Comparison of ENCODE assay signal across 9 mouse cellular contexts in genomic region chr5:131650381-131650891, GRCm38 (mm10).
DNase-seq lines count a peak whose midpoint lies in the region; ATAC-seq lines count a peak whose summit lies in the region.
"Had no signal": no experiment of that assay in that cellular context is flagged by ENCODE, and none has a peak within 500 bp of the region (broad histone marks: within the 10 kb centered on the region; RNA-seq: fewer than 3 reads in every experiment).

No protein-coding gene starts in this region.

- peaks cover 34% of the 10 kb centered on the region for H3K4me1 ChIP-seq in neural tube, embryonic 15.5 days
- H3K4me1 ChIP-seq in kidney, embryonic 15.5 days = peaks cover 49% of the 10 kb centered on the region
- peaks cover 60% of the 10 kb centered on the region for H3K4me1 ChIP-seq in neural tube, embryonic 13.5 days (replicated peaks)

- H3K36me3 ChIP-seq in neural tube, embryonic 15.5 days = no peaks in the 10 kb centered on the region
- H3K36me3 ChIP-seq in kidney, embryonic 15.5 days = no peaks in the 10 kb centered on the region
- H3K36me3 ChIP-seq in neural tube, embryonic 13.5 days = no peaks in the 10 kb centered on the region
- H3K36me3 ChIP-seq: embryonic facial prominence, embryonic 12.5 days had no signal

- H3K27me3 ChIP-seq in neural tube, embryonic 15.5 days (replicated peaks) = no peaks in the 10 kb centered on the region; the same call in 1 of the 2 replicates
- H3K27me3 ChIP-seq in kidney, embryonic 15.5 days = no peaks in the 10 kb centered on the region
- H3K27me3 ChIP-seq in neural tube, embryonic 13.5 days = peaks cover 6% of the 10 kb centered on the region; the same call in 1 of the 2 replicates

- WGBS in neural tube, embryonic 15.5 days = 23% methylated on average over 11 of the region's 11 CpGs
- 17% methylated on average over 11 of the region's 11 CpGs for WGBS in kidney, embryonic 15.5 days
- 23% methylated on average over 11 of the region's 11 CpGs for WGBS in neural tube, embryonic 13.5 days

- no peak overlapping the region; the same call in 1 of the 2 replicates for H3K27ac ChIP-seq in neural tube, embryonic 15.5 days (replicated peaks)
- H3K27ac ChIP-seq in kidney, embryonic 15.5 days = 0 out of 2 replicates have a peak overlapping the region, but pooled peaks have one; percentile 39
- H3K27ac ChIP-seq in neural tube, embryonic 13.5 days (replicated peaks) = peak overlapping the region; percentile 34
- H3K27ac ChIP-seq: embryonic facial prominence, embryonic 12.5 days had no signal

- H3K9ac ChIP-seq in neural tube, embryonic 15.5 days (replicated peaks) = no peak overlapping the region
- H3K9ac ChIP-seq in kidney, embryonic 15.5 days = no peak overlapping the region
- H3K9ac ChIP-seq in neural tube, embryonic 13.5 days = no peak overlapping the region
- H3K9ac ChIP-seq: embryonic facial prominence, embryonic 12.5 days had no signal

- peak; percentile 42 for DNase-seq in neural tube, embryonic 10.5 days (ENCODE audit: extremely low spot score, low spot score)
- DNase-seq in embryo, embryonic 10.5 days (ENCODE audit: low spot score) = peak; percentile 56
- no peak for DNase-seq in right cerebral cortex, postnatal 36 days (ENCODE audit: low spot score in 2 of 2)
- DNase-seq in gastrocnemius, adult 18-20 months (ENCODE audit: low spot score) = no peak
- no peak for DNase-seq in spleen, postnatal 10 days (ENCODE audit: low spot score in 2 of 2)

- no peak overlapping the region for H3K4me2 ChIP-seq in neural tube, embryonic 15.5 days
- H3K4me2 ChIP-seq in kidney, embryonic 15.5 days = no peak overlapping the region
- no peak overlapping the region for H3K4me2 ChIP-seq in neural tube, embryonic 13.5 days
- H3K4me2 ChIP-seq: embryonic facial prominence, embryonic 12.5 days had no signal

- no peak overlapping the region for H3K4me3 ChIP-seq in neural tube, embryonic 15.5 days (replicated peaks)
- H3K4me3 ChIP-seq in kidney, embryonic 15.5 days (replicated peaks) = no peak overlapping the region
- no peak overlapping the region for H3K4me3 ChIP-seq in neural tube, embryonic 13.5 days
- H3K4me3 ChIP-seq: embryonic facial prominence, embryonic 12.5 days had no signal

- no peaks in the 10 kb centered on the region for H3K9me3 ChIP-seq in neural tube, embryonic 15.5 days (replicated peaks)
- no peaks in the 10 kb centered on the region for H3K9me3 ChIP-seq in kidney, embryonic 15.5 days (replicated peaks)
- H3K9me3 ChIP-seq in neural tube, embryonic 13.5 days = no peaks in the 10 kb centered on the region
- H3K9me3 ChIP-seq: embryonic facial prominence, embryonic 12.5 days had no signal

- ATAC-seq in neural tube, embryonic 15.5 days (ENCODE audit: low FRiP score) = no peak
- peak; percentile 38; the same call in 1 of the 2 replicates for ATAC-seq in kidney, embryonic 15.5 days (replicated peaks; ENCODE audit: low FRiP score)
- no peak for ATAC-seq in neural tube, embryonic 13.5 days (ENCODE audit: low read depth)

Comparison
In these comparisons a context has a peak if more than half of its experiments do, and no peak if none do; other contexts are left out.
1. DNase-seq: peak in neural tube, embryonic 10.5 days (single experiment) and embryo, embryonic 10.5 days (single experiment); none in right cerebral cortex, postnatal 36 days (0 of 2), gastrocnemius, adult 18-20 months (single experiment) and spleen, postnatal 10 days (0 of 2).